Mouse (Mus musculus): ENCODE measurements around the gene Pphln1. TPM values are rescaled to one million over a fixed set of nuclear protein-coding genes. Genes with fewer than 3 reads are reported as not detected.

The Pphln1 gene
- polyA plus RNA-seq, 1 experiment from 2014 or later = 59.0 TPM

GRCm38 (mm10) chr15:93536191-93536590 lies 138.0 kb downstream of the Pphln1 start:
- ATAC-seq (replicated peaks; ENCODE audit: insufficient number of reproducible peaks, low FRiP score, low TSS enrichment, low read depth) (no peak), DNase-seq (ENCODE audit: low spot score) (no peak)
- Histone ChIP-seq H3K36me3 (replicated peaks; ENCODE audit: control insufficient read depth, insufficient read depth, low read depth, low read length) (no peaks in the 10 kb centered on the region), H3K27ac (replicated peaks; ENCODE audit: low read depth, low read length) (no peak overlapping the region), H3K4me1 (ENCODE audit: control insufficient read depth, insufficient read depth, low read length) (no peaks in the 10 kb centered on the region), H3K9ac (replicated peaks; ENCODE audit: low read length) (no peak overlapping the region), H3K9me3 (replicated peaks; ENCODE audit: control insufficient read depth, low read length) (no peaks in the 10 kb centered on the region), H3K27me3 (ENCODE audit: control insufficient read depth, insufficient read depth, low read length) (no peaks in the 10 kb centered on the region), H3K4me3 (ENCODE audit: low read depth, low read length) (no peak overlapping the region), H3K4me2 (ENCODE audit: low read depth, low read length) (no peak overlapping the region)
- WGBS = 67% methylated on average over 4 of the region's 4 CpGs

DNA sequence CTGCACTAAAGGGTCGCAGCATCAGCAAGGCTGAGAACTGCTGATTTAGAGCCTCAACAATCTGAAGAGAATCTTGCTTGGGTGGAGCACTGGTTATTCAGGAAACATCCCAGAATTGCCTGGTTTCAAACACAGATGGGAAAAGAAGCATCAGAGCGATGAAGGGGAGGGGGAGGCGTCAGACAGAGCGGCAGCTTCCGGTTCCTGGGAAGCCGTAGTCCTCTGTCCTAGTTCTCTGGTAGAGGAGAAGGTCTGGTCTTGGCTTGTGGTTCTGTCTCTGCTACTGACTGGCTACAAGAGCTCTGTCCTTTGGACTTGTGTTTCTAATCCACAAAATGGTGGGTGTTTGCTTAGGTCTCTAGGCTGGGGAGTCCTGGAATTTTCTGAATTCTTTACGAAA lies 139.6 kb downstream of the Pphln1 start:
- Histone ChIP-seq H3K9ac (replicated peaks; ENCODE audit: low read length) (no peak overlapping the region), H3K4me3 (ENCODE audit: low read depth, low read length) (no peak overlapping the region), H3K9me3 (replicated peaks; ENCODE audit: control insufficient read depth, low read length) (no peaks in the 10 kb centered on the region), H3K4me2 (ENCODE audit: low read depth, low read length) (no peak overlapping the region), H3K27ac (replicated peaks; ENCODE audit: low read depth, low read length) (no peak overlapping the region), H3K27me3 (ENCODE audit: control insufficient read depth, insufficient read depth, low read length) (no peaks in the 10 kb centered on the region), H3K4me1 (ENCODE audit: control insufficient read depth, insufficient read depth, low read length) (no peaks in the 10 kb centered on the region), H3K36me3 (replicated peaks; ENCODE audit: control insufficient read depth, insufficient read depth, low read depth, low read length) (no peaks in the 10 kb centered on the region; the same call in 1 of the 2 replicates)
- 81% methylated on average over 7 of the region's 7 CpGs for WGBS
- DNase-seq (ENCODE audit: low spot score) (no peak), ATAC-seq (replicated peaks; ENCODE audit: insufficient number of reproducible peaks, low FRiP score, low TSS enrichment, low read depth) (no peak)

DNA sequence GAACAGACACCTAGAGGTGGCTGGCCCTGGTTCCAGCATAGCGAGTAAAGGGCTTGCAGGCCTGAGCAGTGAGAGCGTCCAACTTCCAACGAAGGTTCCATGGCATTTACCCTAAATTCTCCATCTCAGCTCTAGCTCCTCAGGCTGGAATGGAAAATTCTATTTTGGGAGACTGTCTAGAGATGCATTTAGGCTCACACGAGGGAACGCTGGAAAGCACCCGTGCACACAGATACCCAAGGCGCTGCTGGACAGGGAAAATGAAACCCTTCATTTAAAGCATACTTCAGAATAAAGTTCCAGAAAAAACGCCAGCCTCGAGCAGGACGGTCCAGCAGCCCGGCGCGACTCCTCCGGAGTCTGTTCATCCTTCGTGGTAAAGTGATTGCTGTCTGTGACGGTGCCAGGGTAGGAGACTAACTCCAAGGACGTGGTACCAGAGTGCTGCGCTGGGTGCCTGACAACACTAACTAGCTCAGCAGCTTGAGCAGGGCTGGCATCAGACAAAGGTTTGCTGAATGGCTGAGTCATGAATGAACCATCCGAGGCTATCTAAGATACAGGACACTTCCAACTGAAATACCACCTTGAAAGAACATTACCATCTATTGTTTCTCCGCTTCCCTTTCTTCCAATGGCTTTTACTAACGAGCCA lies 140.5 kb downstream of the Pphln1 start:
- no peak overlapping the region for H3K4me3 ChIP-seq (ENCODE audit: low read depth, low read length)
- no peaks in the 10 kb centered on the region for H3K9me3 ChIP-seq (replicated peaks; ENCODE audit: control insufficient read depth, low read length)
- DNase-seq (ENCODE audit: low spot score) (no peak), ATAC-seq (replicated peaks; ENCODE audit: insufficient number of reproducible peaks, low FRiP score, low TSS enrichment, low read depth) (no peak)
- H3K27me3 ChIP-seq (ENCODE audit: control insufficient read depth, insufficient read depth, low read length) = no peaks in the 10 kb centered on the region
- no peaks in the 10 kb centered on the region for H3K4me1 ChIP-seq (ENCODE audit: control insufficient read depth, insufficient read depth, low read length)
- no peak overlapping the region for H3K4me2 ChIP-seq (ENCODE audit: low read depth, low read length)
- H3K36me3 ChIP-seq (replicated peaks; ENCODE audit: control insufficient read depth, insufficient read depth, low read depth, low read length) = no peaks in the 10 kb centered on the region; the same call in 1 of the 2 replicates
- 90% methylated on average over 21 of the region's 21 CpGs for WGBS
- H3K27ac ChIP-seq (replicated peaks; ENCODE audit: low read depth, low read length) = no peak overlapping the region
- no peak overlapping the region for H3K9ac ChIP-seq (replicated peaks; ENCODE audit: low read length)

DNA sequence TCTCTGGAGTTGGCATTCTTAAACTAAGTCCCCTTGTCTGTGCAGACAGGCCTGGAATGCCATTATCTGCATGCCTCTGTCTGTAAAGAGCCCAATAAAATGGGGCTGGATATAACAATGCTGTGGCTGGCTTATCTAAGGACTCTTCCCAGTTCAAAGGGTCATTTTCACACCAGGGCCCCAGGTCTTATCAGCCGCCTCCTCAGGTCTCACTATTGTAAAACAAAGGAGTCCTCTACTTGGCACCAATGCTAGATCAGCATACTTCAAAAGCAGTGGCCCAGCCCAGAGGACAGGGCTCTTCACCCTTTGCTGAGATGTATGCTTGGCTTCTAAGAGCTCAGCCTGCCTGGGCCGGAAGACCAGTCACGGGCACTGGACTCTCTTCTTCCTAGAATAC lies 141.3 kb downstream of the Pphln1 start:
- no peak for DNase-seq (ENCODE audit: low spot score)
- ATAC-seq (replicated peaks; ENCODE audit: insufficient number of reproducible peaks, low FRiP score, low TSS enrichment, low read depth) = no peak
- Histone ChIP-seq H3K36me3 (replicated peaks; ENCODE audit: control insufficient read depth, insufficient read depth, low read depth, low read length) (no peaks in the 10 kb centered on the region; the same call in 1 of the 2 replicates), H3K4me1 (ENCODE audit: control insufficient read depth, insufficient read depth, low read length) (no peaks in the 10 kb centered on the region), H3K27ac (replicated peaks; ENCODE audit: low read depth, low read length) (no peak overlapping the region), H3K4me3 (ENCODE audit: low read depth, low read length) (no peak overlapping the region), H3K4me2 (ENCODE audit: low read depth, low read length) (no peak overlapping the region), H3K9ac (replicated peaks; ENCODE audit: low read length) (no peak overlapping the region), H3K27me3 (ENCODE audit: control insufficient read depth, insufficient read depth, low read length) (no peaks in the 10 kb centered on the region), H3K9me3 (replicated peaks; ENCODE audit: control insufficient read depth, low read length) (no peaks in the 10 kb centered on the region)
- 79% methylated on average over 3 of the region's 3 CpGs for WGBS

Other genes with a start within 250 kb of the Pphln1 start
- 21.1 and 22.3 TPM in 2 replicates for gene Gxylt1, start 123.2 kb upstream of the Pphln1 start, polyA plus RNA-seq (2014; fragmentation: Nextera tagmentation; extraction: Ambion mirVana)
- gene Yaf2, start 61.4 kb upstream of the Pphln1 start, polyA plus RNA-seq (2014; fragmentation: Nextera tagmentation; extraction: Ambion mirVana) = 98.9 and 107 TPM in 2 replicates
- gene Zcrb1, start within 50 bp of the Pphln1 start, polyA plus RNA-seq (2014; fragmentation: Nextera tagmentation; extraction: Ambion mirVana) = 164 and 176 TPM in 2 replicates
- 34.5 and 37.6 TPM in 2 replicates for gene Prickle1, start 197.5 kb downstream of the Pphln1 start, polyA plus RNA-seq (2014; fragmentation: Nextera tagmentation; extraction: Ambion mirVana)

Data from embryonic facial prominence, embryonic 11.5 days (tissue).